Mouse (Mus musculus): ENCODE measurements at regions not wholly inside any gene's neighbourhood (a gene's known extent, or its start where the extent isn't known, plus 50 kb on each side); places are given as distances from the start of the nearest gene placed in this dataset.

DNA sequence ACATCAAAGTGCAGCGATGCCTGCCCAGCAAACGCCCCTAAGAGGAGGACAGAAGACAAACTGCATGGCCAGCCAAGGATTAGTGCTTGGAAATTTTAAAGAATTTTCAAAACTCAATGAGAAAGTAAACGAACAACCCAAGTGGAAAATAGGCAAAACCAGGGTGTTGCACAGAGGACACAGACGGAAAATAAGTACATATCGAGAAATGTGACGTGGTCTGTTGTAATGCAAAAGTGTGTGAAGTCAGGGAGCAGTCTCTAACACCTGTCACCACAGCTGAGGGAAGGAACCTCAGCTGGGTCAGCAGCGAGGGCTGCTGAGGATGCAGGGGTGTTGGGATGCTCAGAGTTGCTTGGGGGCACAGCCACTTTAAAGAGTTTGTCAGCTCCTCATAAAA is 137.2 kb downstream of the Cdh26 start:
- TF ChIP-seq CTCF (IDR thresholded peaks at IDR 0.05; ENCODE audit: low read depth, low read length) = no peak
- TF ChIP-seq POLR2A (IDR thresholded peaks at IDR 0.05; ENCODE audit: extremely low read depth, insufficient read depth, low read length) = no peak

Measured in liver, adult 2 months (tissue).